Mouse (Mus musculus): ENCODE data around the gene Lcp2.

GRCm38 (mm10) chr11:34083795-34084194, 37.1 kb downstream of the Lcp2 start:
- TF ChIP-seq CTCF (IDR thresholded peaks at IDR 0.05; ENCODE audit: control insufficient read depth, insufficient read depth, low read length) (no peak), POLR2A (IDR thresholded peaks at IDR 0.05; ENCODE audit: borderline replicate concordance, control insufficient read depth, low read depth, low read length) (no peak)

Measured in bone marrow, adult 2 months (tissue).